Mouse (Mus musculus): ENCODE measurements around the gene Cdh22.

GRCm38 (mm10) chr2:165234291-165234612, 401 bp downstream of the Cdh22 start:
- no peak for TF ChIP-seq POLR2A (IDR thresholded peaks at IDR 0.05; ENCODE audit: borderline replicate concordance, extremely low read depth, insufficient read depth, insufficient read length, poor library complexity, severe bottlenecking)
- no peak for TF ChIP-seq CTCF (IDR thresholded peaks at IDR 0.05; ENCODE audit: borderline replicate concordance, extremely low read depth, insufficient read depth, insufficient read length)

Measured in brain, embryonic 14.5 days (tissue).